Mouse (Mus musculus): Measurements from ENCODE around the gene March2. TPM values are rescaled to one million over a fixed set of nuclear protein-coding genes. Genes with fewer than 3 reads are reported as not detected.

Gene March2
- polyA plus RNA-seq (2014; fragmentation: Illumina TruSeq; extraction: RNeasy Lipid Tissue Mini Kit (QIAGEN cat#74804); ENCODE audit: low read depth, low replicate concordance), result 18.5 TPM

GRCm38 (mm10) chr17:33718384-33718881 lies at the start of gene March2:
TSS of gene March2 (minus strand) at chr17:33718670.

DNA sequence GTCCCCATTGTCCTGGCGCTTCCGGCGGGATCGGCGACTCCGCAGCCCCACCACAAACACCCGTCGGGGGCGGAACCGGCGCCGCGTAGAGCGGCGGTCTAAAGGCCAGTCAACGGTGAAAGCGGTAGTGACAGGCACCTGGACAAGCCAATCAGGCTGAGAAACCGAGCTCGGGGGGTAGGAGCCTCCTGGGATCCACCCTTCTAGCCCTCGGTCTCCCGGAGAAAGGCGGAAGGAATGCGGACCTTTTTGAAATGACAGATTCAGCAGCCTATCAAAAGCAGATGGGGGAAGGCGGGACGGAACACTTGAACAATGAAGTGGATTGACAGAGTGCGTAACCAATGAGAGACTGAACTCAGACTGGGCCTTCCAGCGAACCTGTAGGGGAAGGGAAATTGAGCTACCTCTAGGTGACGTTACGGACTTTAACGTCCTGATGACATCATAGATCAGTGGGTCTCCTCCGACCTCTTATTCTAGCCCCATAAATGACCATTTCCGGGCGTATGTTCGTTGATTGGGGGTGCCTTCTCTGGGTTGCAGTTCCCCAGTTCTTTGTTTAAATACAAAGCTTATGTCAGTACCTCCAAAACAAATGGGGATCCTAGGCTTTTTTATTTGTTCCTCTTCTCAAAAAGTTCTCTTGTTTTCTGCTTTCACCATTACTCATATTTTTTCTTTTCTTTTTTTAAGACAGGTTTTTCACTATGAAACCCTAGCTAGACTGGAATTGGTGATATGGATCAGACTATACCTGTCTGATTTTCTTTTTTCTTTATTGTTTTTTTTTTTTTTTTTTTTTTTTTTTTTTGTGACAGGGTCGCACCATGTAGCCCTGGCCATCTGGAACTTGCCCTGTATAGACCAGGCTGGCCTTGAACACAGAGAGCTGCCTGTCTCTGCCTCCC lies 42.0 kb upstream of the March2 start, which contains the start of gene Rab11b:
Gene Rab11b, minus strand, starts transcription at position 276 of the 911 bp plus-strand sequence.

GRCm38 (mm10) chr17:33686760-33687159 lies 31.7 kb downstream of the March2 start, which contains the start of gene Hnrnpm:
TSS of gene Hnrnpm (minus strand) at chr17:33686860.

DNA sequence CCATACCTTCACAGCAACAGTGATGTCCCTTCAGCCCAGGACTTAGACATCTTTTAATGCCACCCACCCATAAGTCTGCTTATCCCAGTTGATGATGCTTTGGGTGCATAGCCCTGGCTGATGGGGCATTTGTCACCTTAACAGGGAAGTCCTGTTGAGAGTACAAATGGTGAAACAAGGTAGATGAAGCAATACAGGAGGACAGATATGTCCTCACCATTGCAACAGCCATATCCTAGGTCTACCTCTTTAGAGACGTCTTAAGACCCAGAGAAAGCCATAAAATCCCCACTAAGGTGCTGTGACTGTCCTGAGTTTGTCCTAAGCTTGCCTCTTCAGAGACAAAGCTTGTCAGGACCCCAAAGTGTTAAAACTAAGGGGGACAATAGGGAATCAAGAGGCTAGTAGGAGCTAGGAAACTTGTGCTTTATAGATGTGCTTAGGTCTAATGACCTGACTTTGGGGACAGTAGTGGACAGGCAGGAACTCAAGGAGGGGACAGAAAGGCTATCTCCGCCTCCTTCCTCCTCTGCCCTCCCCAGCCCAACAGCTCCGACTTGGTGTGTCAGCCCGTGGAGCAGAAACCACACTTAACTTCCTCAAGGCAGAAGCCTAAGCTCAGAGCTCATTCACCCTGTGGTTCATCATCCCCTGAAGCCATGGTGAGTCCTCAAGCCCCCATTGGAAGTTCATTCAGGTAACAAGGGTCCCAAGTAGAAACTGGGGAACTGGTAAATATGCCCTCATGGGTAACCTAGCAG lies 80.8 kb downstream of the March2 start, which contains the start of gene Pram1:
Gene Pram1, plus strand, starts transcription at position 541 of the 761 bp plus-strand sequence.

Other genes with a start within 250 kb of the March2 start
- 1.6 TPM for gene Adamts10, start 194.5 kb downstream of the March2 start, polyA plus RNA-seq (2014; fragmentation: Illumina TruSeq; extraction: RNeasy Lipid Tissue Mini Kit (QIAGEN cat#74804); ENCODE audit: low read depth, low replicate concordance)
- not detected for gene Myo1f, start 163.0 kb downstream of the March2 start, polyA plus RNA-seq (2014; fragmentation: Illumina TruSeq; extraction: RNeasy Lipid Tissue Mini Kit (QIAGEN cat#74804); ENCODE audit: low read depth, low replicate concordance)
- gene Zfp414, start 89.6 kb downstream of the March2 start, polyA plus RNA-seq (2014; fragmentation: Illumina TruSeq; extraction: RNeasy Lipid Tissue Mini Kit (QIAGEN cat#74804); ENCODE audit: low read depth, low replicate concordance), result 1.1 TPM
- not detected for gene Pram1, start 80.6 kb downstream of the March2 start, polyA plus RNA-seq (2014; fragmentation: Illumina TruSeq; extraction: RNeasy Lipid Tissue Mini Kit (QIAGEN cat#74804); ENCODE audit: low read depth, low replicate concordance)
- 305 TPM for gene Hnrnpm, start 31.8 kb downstream of the March2 start, polyA plus RNA-seq (2014; fragmentation: Illumina TruSeq; extraction: RNeasy Lipid Tissue Mini Kit (QIAGEN cat#74804); ENCODE audit: low read depth, low replicate concordance)
- 15.2 TPM for gene Rab11b, start 41.9 kb upstream of the March2 start, polyA plus RNA-seq (2014; fragmentation: Illumina TruSeq; extraction: RNeasy Lipid Tissue Mini Kit (QIAGEN cat#74804); ENCODE audit: low read depth, low replicate concordance)
- 1.4 TPM for gene Angptl4, start 63.2 kb upstream of the March2 start, polyA plus RNA-seq (2014; fragmentation: Illumina TruSeq; extraction: RNeasy Lipid Tissue Mini Kit (QIAGEN cat#74804); ENCODE audit: low read depth, low replicate concordance)
- 10.2 TPM for gene Kank3, start 91.8 kb upstream of the March2 start, polyA plus RNA-seq (2014; fragmentation: Illumina TruSeq; extraction: RNeasy Lipid Tissue Mini Kit (QIAGEN cat#74804); ENCODE audit: low read depth, low replicate concordance)
- gene Rps28, start 105.9 kb upstream of the March2 start, polyA plus RNA-seq (2014; fragmentation: Illumina TruSeq; extraction: RNeasy Lipid Tissue Mini Kit (QIAGEN cat#74804); ENCODE audit: low read depth, low replicate concordance), result 57.1 TPM
- 17.8 TPM for gene Ndufa7, start 105.9 kb upstream of the March2 start, polyA plus RNA-seq (2014; fragmentation: Illumina TruSeq; extraction: RNeasy Lipid Tissue Mini Kit (QIAGEN cat#74804); ENCODE audit: low read depth, low replicate concordance)
- 6.0 TPM for gene Cd320, start 124.4 kb upstream of the March2 start, polyA plus RNA-seq (2014; fragmentation: Illumina TruSeq; extraction: RNeasy Lipid Tissue Mini Kit (QIAGEN cat#74804); ENCODE audit: low read depth, low replicate concordance)
- not detected for gene Gm7029, start 155.2 kb upstream of the March2 start, polyA plus RNA-seq (2014; fragmentation: Illumina TruSeq; extraction: RNeasy Lipid Tissue Mini Kit (QIAGEN cat#74804); ENCODE audit: low read depth, low replicate concordance)
- not detected for gene Kifc1, start 172.0 kb upstream of the March2 start, polyA plus RNA-seq (2014; fragmentation: Illumina TruSeq; extraction: RNeasy Lipid Tissue Mini Kit (QIAGEN cat#74804); ENCODE audit: low read depth, low replicate concordance)
- not detected for gene Platr17, start 186.5 kb upstream of the March2 start, polyA plus RNA-seq (2014; fragmentation: Illumina TruSeq; extraction: RNeasy Lipid Tissue Mini Kit (QIAGEN cat#74804); ENCODE audit: low read depth, low replicate concordance)
- gene Daxx, start 190.7 kb upstream of the March2 start, polyA plus RNA-seq (2014; fragmentation: Illumina TruSeq; extraction: RNeasy Lipid Tissue Mini Kit (QIAGEN cat#74804); ENCODE audit: low read depth, low replicate concordance), result 5.0 TPM
- gene Tapbp, start 197.2 kb upstream of the March2 start, polyA plus RNA-seq (2014; fragmentation: Illumina TruSeq; extraction: RNeasy Lipid Tissue Mini Kit (QIAGEN cat#74804); ENCODE audit: low read depth, low replicate concordance), result 17.3 TPM
- gene Zbtb22, start 197.2 kb upstream of the March2 start, polyA plus RNA-seq (2014; fragmentation: Illumina TruSeq; extraction: RNeasy Lipid Tissue Mini Kit (QIAGEN cat#74804); ENCODE audit: low read depth, low replicate concordance), result 1.3 TPM
- gene Rgl2, start 210.9 kb upstream of the March2 start, polyA plus RNA-seq (2014; fragmentation: Illumina TruSeq; extraction: RNeasy Lipid Tissue Mini Kit (QIAGEN cat#74804); ENCODE audit: low read depth, low replicate concordance), result 1.6 TPM
- gene Pfdn6, start 221.7 kb upstream of the March2 start, polyA plus RNA-seq (2014; fragmentation: Illumina TruSeq; extraction: RNeasy Lipid Tissue Mini Kit (QIAGEN cat#74804); ENCODE audit: low read depth, low replicate concordance), result 15.7 TPM
- 0.24 TPM for gene Wdr46, start 222.0 kb upstream of the March2 start, polyA plus RNA-seq (2014; fragmentation: Illumina TruSeq; extraction: RNeasy Lipid Tissue Mini Kit (QIAGEN cat#74804); ENCODE audit: low read depth, low replicate concordance)
- not detected for gene B3galt4, start 232.8 kb upstream of the March2 start, polyA plus RNA-seq (2014; fragmentation: Illumina TruSeq; extraction: RNeasy Lipid Tissue Mini Kit (QIAGEN cat#74804); ENCODE audit: low read depth, low replicate concordance)
- 2.9 TPM for gene Vps52, start 237.1 kb upstream of the March2 start, polyA plus RNA-seq (2014; fragmentation: Illumina TruSeq; extraction: RNeasy Lipid Tissue Mini Kit (QIAGEN cat#74804); ENCODE audit: low read depth, low replicate concordance)
- gene Rps18, start 237.3 kb upstream of the March2 start, polyA plus RNA-seq (2014; fragmentation: Illumina TruSeq; extraction: RNeasy Lipid Tissue Mini Kit (QIAGEN cat#74804); ENCODE audit: low read depth, low replicate concordance), result 17.5 TPM

Data from kidney, adult 10 weeks (tissue).